Mouse (Mus musculus): ENCODE data around the gene Mycn.
A peak's percentile ranks its signal among the peaks of the same experiment; 100 is the strongest.

The Mycn gene

DNA sequence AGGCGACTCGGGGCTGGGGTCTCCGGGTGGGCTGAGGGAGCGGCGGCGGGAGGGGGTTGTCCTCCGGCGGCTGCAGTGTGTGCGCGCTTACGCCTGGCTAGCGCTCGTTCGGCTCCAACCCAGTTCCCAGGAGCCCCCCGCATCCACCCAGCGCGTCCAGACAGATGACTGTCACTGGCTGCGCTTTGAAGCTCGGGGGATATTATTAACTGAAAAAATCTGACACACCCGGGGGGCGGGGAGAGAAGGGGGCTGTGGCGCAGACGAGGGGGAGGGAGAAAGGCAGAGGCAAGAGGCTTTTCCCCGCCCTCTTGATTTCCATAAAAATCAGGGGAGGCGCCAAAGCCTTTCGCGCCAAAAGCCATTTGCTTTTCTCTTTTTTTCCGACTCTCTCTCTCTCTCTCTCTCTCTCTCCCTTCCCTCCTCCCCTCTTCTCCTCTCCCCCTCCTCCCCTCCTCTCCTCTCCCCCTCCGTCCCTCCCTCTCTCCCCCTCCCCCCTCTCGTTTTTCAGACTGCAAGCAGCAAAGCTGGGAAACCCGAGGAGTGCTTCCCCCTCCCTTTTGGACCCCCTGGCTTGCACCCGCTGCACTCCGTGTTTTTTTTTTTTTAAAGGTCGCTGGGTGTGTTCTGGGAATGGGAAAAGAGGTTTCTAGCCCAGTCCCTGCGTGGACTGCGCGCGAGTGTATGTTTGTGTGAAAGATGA lies at the start of gene Mycn:
TSS of gene Mycn (minus strand) at position 254 of the 703 bp plus-strand sequence.
- peak; percentile 75 for DNase-seq

DNA sequence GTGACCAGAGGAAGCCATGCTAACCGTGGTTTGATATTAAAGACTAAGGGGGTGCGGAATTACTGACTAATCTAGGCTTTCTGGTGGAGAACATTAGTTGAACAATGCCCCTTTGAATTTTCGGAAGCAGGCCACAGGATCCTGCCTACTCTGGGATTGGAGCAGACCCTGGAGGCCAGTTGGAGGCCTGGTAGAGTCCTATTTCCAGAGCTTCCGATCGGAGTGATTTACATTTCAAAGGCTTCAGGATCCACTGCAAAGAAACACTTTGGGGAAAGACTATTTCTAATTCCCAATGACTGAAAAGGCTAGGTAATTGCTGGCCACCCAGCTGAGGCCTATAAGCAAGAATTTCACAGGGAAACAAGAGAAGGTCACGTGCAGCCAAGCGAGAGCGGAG lies 45.7 kb upstream of the Mycn start:
- DNase-seq: no peak

DNA sequence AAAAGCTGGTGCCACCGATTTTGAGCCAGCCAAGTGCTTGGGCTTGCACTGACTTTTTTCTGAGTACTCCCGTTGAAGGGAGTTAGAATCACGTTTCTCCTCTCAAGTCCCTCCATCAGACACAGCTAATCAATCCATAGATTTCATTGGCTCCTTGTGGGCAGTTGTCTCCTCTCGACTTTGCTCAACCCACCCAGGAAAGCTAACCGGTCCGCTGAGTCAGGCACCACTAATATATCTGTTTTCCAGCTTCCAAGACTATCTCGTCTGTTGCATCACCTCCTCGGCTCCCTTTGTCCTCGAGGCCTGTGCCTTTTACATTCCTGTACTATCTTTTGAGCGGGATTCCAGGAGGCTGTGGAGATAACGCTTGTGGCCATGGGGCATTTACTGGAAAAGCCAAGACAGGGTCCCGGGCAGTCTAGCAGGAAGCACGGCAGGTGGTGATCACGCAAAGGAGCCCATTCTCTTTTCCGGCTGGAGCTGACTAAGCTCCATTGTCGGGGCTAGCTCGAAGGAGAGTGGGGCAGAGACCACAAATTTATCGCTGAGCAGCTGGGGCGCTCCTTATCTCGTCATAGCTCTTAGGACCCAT lies 45.0 kb upstream of the Mycn start:
- DNase-seq: no peak

DNA sequence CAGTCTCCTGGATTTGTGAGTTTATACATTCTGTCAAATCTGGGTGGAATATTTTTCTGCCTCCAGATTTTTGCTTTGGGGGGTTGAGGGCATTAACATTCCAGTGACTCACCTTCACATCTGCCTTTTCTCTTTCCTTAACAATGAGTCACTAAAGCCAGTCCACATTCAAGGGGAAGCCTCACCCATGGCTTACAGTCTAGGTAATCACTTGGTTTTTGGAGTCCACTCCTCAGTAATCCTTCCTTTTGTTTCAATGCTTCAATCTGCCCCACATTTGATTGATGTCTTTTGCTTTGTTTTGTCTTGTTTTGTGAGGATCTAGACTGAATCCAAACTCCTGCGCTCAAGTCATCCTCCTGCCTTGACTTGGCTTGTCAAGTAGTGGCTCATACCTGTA lies 41.3 kb upstream of the Mycn start:
- DNase-seq: no peak

DNA sequence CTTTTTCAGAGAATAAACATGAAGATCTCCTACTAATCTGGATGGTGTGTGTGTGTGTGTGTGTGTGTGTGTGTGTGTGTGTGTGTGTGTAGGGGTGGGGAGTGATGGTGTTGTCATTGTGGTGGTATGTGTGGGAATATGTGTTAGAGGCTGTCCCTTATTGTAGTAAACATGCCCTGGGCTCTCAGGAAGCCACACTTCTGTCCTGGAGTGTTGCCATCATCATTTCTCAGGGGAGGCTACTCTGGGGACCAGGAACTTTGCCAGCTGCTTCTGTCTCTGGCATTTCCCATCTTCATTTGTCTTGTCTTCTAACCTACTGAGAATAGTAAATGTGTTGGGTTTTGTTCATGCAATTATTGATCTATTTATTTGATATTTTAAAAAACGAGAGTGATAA lies 33.7 kb upstream of the Mycn start:
- peak; percentile 63 for DNase-seq

DNA sequence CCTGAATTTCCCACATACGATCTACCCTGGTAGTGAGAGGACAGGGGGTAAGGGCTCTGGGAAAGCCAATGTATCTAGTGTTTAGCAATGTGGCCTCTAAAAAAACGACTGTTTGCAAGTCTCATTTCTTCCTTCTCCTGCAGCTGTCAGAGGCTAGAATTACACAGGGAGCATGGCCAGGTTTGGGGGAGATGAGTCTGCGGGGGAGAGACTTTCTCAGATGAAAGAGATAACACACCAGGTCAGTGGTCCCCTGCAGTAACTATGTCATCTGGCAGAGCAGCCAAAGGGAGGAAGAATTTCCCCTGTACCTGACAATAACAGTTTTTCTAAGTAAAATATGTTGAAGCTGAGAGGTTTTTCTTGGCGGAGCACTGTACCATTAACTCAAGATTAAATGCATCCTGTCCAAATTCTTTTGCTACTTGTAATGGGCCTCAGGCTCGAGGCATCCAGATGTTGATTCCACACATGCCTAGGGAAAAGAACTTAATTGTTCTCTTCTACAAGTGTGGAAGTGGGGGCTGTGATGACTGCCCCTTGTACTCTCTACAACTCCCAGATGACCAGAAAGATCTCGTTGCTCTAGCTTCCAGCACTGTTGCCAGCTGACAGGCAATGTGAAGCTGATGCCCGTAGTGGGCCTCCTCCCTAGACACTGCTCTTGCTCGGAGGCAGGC lies 31.2 kb upstream of the Mycn start:
- no peak for DNase-seq

DNA sequence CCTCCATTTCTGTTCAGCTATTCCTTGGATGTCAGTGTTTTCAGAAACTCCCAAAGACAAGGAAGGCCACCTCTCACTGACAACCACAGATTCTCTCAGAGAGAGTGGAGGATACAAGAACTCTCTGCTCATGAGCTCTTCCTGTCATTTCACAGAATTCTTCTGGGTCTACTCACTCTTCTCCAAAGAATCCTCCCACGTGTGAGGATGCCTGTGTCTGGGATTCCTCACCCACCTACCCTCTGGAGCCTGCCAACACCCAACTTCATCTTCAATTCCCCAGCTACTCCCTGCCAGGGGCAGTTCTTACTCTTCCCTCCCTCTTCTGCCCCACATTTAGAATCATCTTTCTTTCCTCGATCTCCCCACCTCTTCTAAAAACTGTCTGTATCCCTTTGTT lies 26.2 kb upstream of the Mycn start:
- no peak for DNase-seq

DNA sequence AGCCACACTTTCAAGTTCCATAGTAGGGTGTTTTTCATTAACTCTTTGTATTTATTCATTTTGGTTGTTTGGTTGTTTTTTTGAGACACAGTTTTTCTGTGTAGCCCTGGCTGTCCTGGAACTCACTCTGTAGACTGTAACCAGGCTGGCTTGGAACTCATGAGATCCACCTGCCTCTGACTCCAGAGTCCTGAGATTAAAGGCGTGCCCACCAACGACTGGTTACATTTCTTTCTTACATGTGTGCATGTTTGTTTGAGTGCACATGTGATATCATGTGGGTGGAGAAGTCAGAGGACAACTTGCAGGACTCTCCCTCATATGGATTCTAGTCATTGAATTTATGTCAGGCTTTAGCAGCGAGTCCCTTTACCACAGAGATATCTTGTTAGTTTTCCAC lies 23.1 kb upstream of the Mycn start:
- no peak for DNase-seq

DNA sequence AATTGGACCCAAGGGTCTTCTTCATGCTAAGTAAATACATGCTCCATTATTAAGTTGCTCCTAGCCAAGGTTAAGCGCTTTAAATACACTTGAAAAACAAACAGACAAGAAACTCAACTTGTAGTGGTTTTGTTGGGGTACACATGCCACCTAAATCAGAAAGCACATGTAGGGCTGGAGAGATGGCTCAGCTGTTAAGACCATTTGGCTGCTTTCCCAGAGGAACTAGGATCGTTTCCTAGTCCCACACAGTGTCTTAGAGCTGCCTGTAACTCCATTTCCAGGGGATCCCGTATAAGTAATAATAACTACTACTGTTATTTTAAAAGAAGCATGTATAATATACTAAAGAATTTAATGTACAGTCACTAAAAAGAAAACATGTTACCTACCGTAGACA lies 5.9 kb upstream of the Mycn start:
- DNase-seq: no peak

DNA sequence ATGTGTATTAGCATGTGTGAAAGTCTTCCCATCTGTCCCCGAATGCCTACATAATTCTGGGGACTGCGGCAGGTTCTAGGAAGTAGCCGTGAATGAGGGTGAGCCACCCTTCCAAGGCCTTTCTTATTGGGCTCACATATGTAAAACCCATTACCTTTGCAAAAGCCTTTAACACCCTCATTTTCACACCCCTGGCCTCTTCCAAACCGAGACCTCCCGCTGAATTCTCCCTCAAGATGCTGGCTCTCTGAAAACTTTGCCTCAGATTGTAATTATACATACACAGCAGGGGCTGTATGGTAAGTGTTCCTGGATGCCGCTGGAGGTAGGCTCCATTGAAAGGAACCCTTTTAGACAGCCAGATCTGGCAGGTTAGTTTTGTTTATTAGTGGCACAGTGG lies 1.6 kb upstream of the Mycn start:
- DNase-seq: no peak

DNA sequence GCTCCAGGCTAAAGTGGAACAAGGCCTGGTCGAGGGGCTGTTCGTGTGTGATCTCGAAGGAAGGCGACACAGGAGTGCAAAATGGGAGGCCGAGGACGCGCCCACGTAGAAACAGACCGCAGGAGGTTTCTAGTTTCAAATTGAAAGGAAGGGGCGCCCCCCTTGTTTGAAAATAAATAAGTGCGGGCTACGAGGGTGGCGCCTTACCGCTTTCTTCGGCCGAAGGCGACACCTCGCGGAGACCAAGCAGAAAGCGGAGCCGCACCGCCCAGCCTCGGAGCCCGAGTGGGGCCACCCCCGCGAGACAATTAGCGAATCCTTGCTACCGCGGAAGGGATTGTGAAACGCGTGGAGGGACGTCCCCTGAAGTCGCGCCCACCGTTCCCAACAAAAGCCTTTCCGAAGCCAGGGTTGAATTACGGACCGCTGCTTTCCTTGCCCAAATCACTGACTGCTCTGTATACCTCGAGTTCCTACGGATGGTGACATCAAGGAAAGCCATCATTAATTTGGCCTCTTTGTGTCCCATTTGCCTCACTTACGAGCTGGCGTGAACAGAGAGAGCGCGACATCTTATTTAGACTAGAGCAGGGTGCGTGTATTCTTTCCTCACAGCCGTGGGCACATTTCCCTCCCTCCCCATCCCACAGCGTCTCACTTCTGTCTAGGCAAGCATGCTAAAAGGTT lies 793 bp upstream of the Mycn start:
- DNase-seq: peak; percentile 87

DNA sequence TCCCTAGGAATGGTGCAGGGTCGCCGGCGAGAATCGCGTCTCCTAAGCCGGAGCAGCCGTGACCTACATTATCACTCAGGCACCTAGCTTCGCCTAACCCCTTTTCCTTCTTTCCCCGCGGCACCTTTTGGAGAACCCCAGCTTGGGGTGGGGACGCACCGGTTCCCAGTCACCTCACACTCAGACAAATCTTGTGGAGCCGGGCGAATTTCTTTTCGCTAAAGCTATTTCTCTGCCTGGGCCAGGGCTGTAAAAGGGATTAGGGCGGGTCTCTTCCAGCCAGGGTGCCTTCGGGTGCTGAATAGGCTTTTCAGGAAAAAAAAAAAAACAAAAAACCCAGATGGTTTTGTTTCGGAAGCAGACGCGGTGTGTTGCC lies 597 bp downstream of the Mycn start:
- DNase-seq: no peak

DNA sequence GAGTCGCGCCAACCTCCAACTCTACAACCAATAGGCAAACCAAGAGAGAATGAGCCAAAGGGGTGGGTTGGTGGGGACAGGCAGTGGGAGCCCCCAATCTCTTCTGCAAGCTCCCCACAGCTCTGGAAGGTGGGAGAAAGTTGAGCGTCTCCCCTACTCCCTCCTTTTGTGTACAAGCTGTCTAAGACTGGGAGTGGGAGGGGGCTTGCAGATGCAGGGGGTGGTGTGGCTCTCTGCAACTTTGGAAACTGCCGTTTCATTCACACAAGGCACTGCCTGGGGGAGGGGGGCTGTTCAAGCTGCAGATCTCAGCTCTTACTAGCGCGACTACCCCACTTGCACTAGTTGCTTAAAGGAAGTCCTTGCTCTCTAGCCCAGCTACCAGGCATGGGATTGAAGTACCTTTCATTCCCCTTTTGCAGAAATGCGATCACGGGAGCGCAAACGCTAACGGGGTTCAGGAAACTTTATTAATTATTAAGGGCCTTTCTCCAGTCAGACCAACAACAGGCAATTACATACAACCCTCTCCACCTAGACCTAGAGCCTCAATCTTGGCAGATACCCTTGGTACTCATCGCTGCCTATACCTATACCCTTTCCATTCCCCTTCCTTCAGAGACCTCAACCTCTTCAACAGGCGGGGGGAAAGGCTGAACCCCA lies 1.1 kb downstream of the Mycn start:
- peak; percentile 16 for DNase-seq

DNA sequence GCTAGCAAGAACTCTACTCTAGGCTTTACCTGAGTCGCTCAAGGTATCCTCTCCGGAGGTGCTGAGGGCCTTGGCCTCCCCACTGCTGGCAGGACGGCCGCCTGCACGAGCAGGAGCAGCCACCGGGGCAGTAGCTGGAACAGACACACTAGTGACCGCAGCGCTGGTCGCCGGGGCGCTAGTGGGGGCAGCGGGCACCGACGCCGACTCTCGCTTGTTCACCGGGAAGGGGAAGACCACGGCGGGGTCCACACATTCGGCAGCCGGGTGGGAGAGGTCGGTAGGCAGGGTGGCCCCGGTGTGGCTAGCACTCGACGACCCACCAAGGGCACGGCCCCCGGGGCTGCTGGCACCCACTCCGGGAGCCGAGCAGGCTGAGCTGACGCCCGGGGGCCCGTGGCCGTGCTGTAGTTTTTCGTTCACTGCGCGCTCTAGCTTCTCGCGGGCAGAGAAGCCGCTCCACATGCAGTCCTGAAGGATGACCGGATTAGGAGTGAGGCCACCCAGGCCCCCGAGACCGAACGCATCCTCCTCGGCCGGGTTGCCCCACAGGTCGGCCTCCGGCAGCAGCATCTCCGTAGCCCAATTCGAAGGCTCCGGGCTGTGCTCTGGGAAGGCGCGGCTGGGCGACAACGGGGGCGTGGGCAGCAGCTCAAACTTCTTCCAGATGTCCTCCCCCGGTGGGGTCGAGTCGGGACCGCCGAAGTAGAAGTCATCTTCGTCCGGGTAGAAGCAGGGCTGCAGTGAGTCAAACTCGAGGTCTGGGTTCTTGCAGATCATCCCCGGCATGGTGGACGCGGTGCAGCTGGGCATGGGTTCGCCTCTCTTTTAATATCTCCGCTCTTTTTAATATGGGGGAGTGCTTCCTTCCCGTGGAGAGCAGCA lies 1.9 kb downstream of the Mycn start:
- DNase-seq: peak; percentile 12

DNA sequence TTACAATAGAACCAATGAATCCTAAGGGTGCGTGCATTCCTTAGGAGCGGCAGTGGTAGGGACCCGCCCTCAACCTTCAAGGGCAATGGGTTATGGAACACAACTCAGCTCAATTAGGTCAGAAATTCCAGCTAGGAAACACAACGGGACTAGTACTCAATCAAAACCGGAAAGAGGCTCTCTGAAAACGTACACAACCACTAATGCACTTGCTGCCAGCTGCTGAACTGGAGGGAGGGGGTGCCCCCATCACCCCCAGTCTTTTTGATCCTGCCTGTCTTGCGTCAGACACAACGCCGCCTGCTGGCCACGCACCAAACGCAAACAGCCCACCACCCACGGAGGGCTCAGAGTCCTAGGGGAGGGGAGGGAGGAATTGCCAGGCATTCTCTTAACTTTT lies 2.9 kb downstream of the Mycn start:
- peak; percentile 66 for DNase-seq

DNA sequence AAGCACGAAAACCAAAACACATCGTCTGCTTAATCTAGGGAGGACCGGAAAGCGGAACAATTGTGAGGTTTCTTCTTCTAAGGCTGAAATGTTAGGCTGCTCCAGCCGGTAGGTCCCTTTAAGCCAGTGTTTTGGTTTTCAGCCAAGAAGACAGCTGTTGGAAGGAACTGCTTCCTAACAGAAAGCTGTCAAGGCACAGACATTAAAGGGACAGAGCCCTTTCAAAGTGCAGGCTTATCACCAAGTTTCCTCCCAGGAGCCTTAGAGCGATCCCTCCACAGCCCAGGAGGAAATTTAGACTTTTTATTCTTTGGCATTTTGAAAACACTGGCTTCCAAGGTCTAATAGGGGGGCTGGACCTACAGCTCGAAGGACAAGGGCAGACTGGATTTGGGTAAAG lies 3.4 kb downstream of the Mycn start:
- peak; percentile 72 for DNase-seq

DNA sequence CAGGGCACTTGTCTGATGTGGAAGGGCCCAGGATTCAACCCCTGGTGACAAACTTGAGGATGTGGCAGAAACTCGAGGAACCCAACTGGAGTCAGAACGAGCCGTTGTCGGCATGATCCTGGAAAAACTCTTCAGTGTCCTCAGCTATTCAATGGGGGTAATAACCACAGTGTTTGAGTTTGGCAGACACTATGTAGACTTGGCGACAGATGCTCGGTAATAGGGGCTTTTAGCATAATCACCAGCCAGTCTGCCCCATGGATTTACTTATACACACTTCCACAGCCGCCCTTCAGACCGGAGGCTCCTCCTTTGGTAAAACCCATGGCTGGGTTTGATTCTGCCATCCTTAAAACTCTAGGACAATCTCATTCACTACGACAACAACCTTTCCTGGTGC lies 4.0 kb downstream of the Mycn start:
- DNase-seq: no peak

DNA sequence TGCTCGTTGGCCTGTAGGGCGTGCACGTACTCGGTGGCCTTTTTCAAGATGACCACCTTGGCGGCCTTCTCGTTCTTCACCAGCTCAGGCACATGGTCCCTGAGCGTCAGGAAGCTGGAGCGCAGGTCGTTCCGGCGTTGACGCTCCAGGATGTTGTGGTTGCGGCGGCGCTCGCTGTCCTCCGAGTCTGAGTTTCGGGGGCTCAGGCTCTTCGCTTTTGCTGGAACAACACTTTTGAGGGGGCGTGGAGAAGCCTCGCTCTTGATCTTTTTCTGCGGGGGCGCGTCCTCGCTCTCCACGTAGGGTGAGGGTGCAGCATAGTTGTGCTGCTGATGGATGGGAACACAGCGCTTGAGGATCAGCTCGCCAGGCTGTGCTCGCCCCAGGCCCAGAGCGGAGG lies 4.6 kb downstream of the Mycn start:
- no peak for DNase-seq

DNA sequence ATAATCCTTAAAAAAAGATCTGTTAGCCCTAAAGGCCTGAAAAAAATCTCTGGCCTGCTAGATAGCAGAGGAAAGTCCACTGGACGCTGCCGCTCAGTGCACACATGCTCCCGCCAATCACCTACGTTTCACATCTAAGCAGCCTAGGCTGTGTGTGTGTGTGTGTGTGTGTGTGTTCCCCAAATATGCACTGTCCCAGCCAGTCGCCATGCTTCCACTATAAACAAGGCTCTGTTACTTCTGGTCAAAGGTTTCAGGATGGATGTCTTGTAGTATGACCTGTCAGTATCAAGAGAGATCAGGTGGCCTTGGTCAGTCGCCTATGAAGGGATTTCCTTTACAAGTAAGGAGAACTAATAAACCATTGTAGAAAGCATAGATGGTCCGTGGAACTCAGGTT lies 9.5 kb downstream of the Mycn start:
- no peak for DNase-seq

DNA sequence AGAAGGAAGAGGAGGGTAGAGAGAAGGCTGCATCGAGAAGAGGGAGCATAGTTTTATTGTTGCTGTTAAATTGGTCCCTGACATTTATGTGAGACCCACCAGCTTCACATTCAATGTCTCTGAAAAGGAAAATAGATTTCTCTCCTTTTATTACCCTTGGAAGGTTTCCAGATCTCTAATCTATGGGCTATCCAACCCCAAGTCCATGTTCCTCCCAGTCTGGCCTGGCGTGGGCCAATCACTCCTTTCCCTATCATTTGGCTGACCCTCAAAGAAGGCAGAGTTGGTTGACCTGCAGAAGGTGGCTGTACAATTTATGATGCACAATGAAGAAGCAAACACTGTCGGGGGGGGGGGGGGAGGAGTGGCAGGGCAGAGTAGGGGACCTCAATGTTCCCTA lies 13.5 kb downstream of the Mycn start:
- no peak for DNase-seq

DNA sequence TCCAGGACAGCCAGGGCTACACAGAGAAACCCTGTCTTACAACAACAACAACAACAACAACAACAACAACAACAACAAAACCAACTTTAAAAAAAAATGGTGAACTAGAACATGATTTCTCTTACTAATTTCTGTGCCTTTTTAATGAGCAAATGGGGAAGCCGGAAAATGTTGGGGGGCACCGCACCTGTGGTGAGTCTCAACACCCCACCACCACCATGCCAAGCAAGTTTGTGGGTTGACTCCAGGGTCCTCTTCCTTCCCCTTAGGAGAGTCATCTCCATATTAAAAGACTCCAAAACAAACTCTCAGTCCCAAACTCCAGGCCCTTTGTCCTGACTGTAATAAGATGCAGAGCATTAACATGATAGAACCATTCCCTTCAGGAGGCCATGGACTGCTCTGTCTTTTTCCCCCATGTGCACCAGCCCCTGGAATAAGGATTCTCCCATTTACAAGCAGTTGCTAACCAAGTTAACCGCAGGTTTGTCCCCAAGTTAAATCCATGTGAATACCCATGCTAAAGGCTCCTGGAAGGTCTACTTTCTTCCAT lies 14.7 kb downstream of the Mycn start:
- DNase-seq: no peak

DNA sequence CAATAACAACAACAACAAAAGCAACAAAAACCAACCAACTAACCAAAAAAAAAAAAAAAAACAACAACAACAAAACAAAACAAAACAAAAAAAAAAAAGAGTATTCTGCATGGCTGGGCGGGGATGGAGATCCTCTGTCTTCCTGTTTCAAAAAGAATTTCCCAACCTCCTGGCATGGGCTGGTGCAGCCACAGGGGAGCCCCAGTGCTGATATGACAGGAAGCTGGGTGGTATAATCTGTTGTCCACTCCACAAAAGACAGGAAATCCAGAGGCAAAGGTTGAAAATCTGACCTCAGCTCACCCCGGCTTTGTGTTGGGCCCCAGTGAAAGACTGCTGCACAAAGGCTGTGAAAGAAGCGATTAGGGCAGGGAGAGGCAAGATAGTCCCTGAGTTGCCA lies 17.3 kb downstream of the Mycn start:
- no peak for DNase-seq
